Mouse (Mus musculus): ENCODE measurements around the gene Ubap1.
A peak's percentile ranks its signal among the peaks of the same experiment; 100 is the strongest.

Ubap1 gene

GRCm38 (mm10) chr4:41358669-41359068, 9.9 kb downstream of the Ubap1 start:
- DNase-seq = no peak

- no peak for DNase-seq
Observed at GRCm38 (mm10) chr4:41359358-41359757, 10.6 kb downstream of the Ubap1 start.

- DNase-seq = no peak
Observed at GRCm38 (mm10) chr4:41361059-41361458, 12.3 kb downstream of the Ubap1 start.

DNA sequence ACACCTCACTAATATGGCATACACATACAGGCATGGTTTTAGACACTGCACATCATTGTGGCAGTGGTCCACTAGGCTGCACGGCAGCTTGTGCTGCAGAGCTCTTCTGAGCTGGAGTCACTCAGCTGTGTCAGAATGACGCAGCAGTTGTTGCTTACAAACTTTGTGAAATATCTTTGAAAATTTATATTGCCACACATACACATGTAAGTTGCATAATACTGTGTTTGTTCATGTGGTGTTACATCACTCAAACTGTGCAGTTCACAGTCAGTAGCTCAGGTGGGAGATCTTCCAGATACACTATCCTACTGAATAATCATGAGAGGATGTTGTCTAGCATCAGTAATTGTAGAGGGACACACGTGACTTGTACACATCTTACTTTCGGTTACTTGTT, 19.4 kb downstream of the Ubap1 start:
- no peak for DNase-seq

DNA sequence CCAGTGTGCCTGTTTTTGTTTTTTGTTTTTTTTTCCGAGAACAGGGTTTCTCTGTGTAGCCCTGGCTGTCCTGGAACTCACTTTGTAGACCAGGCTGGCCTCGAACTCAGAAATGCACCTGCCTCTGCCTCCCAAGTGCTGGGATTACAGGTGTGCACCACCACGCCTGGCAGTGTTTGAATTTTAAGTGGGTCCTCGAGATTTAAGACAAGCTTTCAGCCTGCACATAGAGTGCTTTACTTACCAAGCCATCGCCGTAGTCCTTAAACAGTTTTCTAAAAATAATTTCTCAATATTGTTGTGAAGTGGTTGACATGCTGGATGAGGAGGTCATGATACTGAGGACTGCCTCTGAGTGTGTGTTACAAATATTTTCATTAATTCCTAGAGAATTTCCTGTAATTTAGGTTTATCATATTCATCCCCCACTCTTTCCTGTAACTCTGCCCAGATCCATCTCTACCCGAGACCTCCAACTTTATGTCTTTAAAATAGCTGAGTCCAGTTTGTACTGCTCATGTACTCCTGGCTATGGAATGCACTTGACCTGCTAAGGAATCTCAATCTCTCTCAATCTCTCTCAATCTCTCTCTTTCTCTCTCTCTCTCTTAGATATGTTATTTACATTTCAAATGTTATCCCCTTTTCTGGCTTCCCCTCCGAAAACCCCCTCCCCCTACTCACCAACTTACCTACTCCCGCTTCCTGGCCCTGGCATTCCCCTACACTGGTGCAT, 21.1 kb downstream of the Ubap1 start:
- DNase-seq = no peak

GRCm38 (mm10) chr4:41377567-41377966, 28.8 kb downstream of the Ubap1 start:
- DNase-seq = no peak

DNA sequence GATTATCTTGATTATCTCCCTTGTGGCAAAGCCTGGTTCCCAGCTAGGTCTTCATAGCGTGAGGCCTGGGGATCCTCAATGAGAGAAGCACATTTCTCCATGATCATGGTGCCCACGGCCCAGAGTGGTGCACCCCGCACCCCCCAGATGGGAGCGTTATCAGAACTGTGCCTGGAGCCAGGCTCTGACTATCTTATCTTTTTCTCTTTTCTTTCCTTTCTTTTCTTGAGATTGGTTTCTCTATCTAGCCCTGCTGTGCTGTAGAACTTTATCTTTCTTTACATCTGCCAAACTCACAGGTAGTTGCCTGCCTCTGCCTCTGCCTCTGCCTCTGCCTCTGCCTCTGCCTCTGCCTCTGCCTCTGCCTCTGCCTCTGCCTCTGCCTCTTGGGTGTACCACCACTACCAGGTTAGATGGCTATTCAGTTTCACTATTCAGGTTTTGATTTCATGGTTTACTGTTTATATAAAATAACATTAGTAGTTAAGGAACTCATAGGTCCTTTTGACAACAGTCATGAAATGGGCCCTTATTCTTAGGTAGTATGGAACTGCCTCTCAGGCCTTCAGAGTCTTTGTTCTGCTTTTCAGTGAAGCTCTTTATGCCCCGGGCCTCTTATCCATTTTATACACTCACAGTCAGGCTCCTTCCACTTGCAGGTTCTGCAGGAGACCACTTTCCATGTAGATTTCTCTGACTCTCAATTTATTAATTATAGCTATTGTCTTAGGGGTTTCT, 32.6 kb downstream of the Ubap1 start:
- no peak for DNase-seq

DNA sequence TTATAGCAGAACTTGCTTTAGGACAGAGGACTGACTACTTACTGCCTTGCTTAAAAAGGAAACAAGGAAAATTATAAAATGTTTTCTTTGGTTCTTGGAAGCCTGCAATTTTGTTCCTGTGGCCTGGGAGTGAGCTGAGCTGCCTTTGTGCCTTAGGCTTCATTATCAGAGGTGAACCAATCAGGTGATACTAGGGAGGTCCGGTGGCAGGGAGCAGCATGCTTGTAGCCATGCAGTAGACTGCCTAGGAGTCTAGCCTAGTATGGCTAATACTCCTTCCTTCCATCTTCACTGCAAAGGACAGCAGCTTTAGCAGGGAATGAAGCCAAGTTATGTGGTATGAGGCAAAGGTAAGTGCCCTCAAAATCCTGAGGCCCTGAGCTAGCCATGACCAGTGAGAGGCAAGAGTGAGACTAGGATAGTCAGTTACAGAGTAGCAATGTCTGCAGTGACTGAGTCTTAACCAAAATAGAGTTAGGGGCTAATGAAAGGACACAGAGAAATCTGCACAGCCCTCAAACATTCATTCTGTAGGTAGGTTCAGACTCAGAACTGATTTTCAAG, 37.7 kb downstream of the Ubap1 start:
- DNase-seq = no peak

DNA sequence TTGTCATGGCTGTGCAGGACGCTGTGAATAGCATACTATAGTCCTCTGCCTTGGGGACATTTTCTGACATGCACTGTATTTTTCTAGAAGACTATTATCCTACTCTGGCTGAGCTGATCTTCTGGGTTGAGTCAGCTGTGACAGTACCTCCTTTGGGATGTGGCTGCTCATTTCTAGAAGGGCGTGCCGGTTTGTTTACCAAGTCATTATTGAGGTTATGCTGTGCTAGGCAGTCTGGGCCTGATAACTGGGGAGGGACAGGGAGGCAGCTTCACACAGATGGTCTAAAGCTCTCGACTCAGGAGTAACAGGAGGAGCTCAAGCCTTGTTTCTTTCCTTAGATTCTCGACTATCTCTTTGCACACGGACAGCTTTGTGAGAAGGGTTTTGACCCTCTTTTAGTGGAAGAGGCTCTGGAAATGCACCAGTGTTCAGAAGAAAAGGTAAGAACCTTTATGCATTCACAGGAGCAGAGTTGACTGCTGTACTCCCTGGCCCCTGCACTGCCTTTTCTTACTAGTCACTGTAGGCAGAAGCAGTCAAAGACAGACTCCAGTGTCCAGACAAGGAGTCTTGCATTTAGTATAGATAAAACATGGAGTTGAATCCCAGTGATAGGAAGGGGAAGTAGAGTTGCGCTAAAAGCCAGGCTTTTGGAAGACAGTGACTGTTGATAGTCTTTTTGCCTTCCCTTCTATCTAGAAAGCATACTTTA, 39.1 kb downstream of the Ubap1 start:
- DNase-seq = no peak

- no peak for DNase-seq
Observed at GRCm38 (mm10) chr4:41388616-41389015, 39.8 kb downstream of the Ubap1 start.

DNA sequence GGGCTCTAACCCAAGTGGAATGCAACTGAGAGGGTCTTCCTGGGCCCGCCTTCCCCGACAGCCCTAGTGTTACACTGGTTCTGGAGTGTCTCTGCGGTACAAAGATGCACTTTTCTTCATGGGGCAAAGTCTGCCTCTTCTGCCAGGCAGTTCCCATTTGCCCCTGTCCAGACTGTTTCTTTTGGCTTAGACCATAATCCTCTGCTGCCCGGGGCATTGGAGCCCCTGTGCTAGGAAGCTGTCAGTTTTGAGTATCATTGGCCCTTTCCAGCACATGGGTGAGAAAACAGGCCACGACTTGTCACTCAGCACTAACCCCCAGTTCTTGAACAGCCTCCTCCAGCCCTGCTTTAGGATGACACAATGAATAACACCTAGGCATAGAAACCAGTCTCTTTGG, 40.4 kb downstream of the Ubap1 start:
- DNase-seq = no peak

DNA sequence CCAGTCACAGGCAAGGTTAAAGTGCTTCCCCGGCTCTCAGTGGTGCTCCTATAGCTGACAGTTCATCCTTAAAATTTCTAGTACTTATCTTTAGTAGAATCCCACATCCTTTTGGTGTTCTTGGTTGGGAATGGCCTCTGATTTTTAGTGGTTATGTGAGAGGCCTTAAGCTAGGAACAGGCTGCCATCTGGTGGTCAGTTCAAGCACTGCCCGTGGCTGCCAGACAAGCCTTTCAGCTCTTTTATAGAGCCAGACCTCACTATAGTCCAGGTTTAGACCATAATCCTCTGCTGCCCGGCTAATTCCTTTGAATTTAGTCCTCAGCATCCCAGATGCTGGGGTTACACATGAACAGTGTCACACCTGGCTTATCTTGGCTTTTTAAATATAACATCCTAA, 41.3 kb downstream of the Ubap1 start:
- peak; percentile 78 for DNase-seq

DNA sequence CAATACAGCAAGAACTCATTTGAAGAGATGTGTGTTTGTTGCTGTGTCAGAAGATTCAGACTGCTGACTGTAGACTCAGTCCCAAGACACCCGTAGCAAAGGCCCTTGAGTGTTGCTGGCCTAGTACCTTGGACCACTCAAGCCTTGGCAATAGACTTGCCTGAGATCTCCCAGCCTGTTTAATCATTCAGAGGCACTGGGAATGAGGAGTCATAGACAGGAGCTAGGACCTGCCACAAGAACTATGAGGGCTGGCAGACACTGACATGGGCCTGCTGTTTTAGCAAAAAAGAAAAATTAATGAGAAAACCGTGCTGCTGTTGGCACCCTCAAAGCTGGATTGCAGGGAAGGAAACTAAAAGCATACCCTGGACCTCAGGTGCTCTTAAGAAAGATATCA, 42.2 kb downstream of the Ubap1 start:
- DNase-seq = no peak

DNA sequence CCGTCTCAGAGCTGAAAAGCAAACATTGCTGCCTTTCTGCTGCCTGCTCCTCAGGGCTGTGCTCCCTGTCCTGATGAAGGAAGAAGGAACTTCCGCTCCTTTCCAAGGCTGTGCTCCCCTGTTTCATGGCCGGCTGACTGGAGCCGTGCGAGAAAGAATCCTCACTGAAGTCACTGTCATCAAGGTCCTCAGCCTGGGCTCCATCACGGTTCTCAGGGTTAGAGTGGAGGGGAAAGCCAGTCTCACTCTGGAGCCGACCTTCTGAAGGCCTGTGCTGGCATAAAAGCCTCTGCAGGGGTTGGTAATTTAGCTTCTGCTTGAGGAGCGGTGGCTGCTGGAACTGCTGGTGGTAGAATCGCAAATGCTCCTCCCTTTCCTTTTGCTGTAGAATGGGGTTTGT, 45.9 kb downstream of the Ubap1 start:
- DNase-seq = no peak

- DNase-seq = no peak
Observed at GRCm38 (mm10) chr4:41398353-41398752, 49.6 kb downstream of the Ubap1 start.

- DNase-seq = no peak
Observed at GRCm38 (mm10) chr4:41399904-41400303, 51.1 kb downstream of the Ubap1 start.

DNA sequence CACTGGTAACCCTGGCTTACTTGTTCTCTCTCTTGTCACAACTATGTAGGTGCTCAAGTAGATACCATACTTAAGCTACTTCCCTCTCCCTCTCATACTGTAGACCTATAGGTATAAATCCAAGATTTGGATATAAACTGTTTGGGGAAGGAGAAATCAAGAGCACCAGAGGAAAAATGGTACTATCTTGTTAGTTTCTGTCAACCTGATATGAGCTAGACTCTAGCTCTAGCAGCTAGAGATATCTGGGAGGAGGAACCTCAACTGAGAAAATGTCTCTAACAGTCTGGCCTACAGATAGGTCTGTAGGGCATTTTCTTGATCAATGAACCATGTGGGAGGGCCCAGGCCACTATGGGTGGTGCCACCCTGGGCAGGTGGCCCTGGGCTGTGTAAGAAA, 52.4 kb downstream of the Ubap1 start:
- DNase-seq = no peak

DNA sequence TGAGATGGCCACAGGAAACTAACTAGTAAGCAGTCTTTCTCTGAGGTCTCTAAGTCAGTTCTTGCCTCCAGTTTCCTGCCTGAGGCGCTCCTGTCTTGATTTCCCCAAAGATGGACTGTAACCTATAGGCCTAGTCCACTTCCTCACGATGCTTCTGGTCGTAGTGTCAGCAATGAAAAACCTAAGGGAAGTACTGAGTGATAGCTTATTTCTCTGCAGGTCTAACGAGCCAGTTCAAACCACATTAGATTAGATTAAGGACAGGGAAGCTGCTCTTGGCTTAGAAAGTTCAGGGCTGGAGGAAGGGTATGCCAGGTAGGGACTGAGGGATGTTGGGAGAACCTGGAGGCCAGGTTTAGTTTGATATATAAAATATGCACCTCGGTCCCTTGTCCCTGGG, 52.8 kb downstream of the Ubap1 start:
- no peak for DNase-seq

GRCm38 (mm10) chr4:41406597-41406996, 57.8 kb downstream of the Ubap1 start:
- DNase-seq = no peak

DNA sequence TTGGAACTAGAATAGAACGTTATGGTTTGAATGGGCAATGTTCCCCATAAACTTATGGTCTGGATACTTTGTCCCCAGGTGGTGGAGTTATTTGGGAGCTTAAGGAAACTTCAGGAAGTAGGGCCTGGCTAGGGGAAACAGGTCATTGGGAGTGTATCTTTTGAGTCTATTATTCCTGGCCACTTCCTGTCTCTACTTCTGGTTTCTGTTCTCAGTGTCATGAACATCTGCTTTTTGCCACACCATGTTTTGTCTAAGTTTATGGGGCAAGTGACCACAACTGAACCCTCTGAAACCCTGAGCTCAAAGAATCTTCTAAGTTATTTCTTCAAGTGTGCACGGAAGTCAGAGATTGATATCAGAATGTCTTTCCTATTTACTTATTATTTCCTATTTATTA, 58.6 kb downstream of the Ubap1 start:
- no peak for DNase-seq

GRCm38 (mm10) chr4:41409341-41409740, 60.5 kb downstream of the Ubap1 start:
- no peak for DNase-seq

DNA sequence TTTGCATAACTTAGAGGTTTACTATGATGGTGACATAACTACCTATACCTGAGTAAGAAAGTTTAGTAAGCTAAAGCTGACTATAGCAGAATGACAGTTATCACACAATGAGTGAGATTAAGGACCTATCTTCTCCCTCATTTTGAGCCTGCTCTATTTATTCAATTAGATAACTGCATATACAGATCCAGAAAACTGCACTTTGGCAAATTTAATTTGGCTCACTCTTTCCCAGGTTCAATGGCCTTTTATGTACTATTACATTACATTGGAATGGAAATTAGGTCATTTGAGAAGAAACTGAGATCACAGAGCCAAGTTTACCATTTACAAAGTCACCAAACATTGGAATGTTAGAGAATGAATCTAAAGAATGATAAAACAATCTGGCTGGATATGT, 68.2 kb downstream of the Ubap1 start:
- DNase-seq = no peak

- DNase-seq = no peak
Observed at GRCm38 (mm10) chr4:41438931-41439330, 90.1 kb downstream of the Ubap1 start.

Data from cerebellum, adult 8-10 months (tissue).